Comparison of ENCODE assay signal across 9 mouse cellular contexts in genomic region chr7:30220008-30220356, GRCm38 (mm10). TPM values are rescaled to one million over a fixed set of nuclear protein-coding genes. Genes with fewer than 3 reads are reported as not detected.
A peak's percentile ranks its signal among the peaks of the same experiment; 100 is the strongest.
DNase-seq lines count a peak whose midpoint lies in the region; ATAC-seq lines count a peak whose summit lies in the region.
"Had no signal": no experiment of that assay in that cellular context is flagged by ENCODE, and none has a peak within 500 bp of the region (broad histone marks: within the 10 kb centered on the region; RNA-seq: fewer than 3 reads in every experiment).

No protein-coding gene starts in this region.

- H3K9me3 ChIP-seq in heart, embryonic 11.5 days (replicated peaks; ENCODE audit: control insufficient read depth, low read length): no peaks in the 10 kb centered on the region
- no peaks in the 10 kb centered on the region for H3K9me3 ChIP-seq in forebrain, embryonic 11.5 days (ENCODE audit: control insufficient read depth, low read length)
- H3K9me3 ChIP-seq in kidney, embryonic 16.5 days (ENCODE audit: low read length): no peaks in the 10 kb centered on the region
- H3K9me3 ChIP-seq in midbrain, embryonic 15.5 days: no peaks in the 10 kb centered on the region

- no peak for DNase-seq in heart, postnatal 14 days
- DNase-seq in forebrain, embryonic 11.5 days (ENCODE audit: low spot score): no peak
- no peak for DNase-seq in layer of hippocampus, adult 11-12 months (ENCODE audit: low spot score)
- DNase-seq in adrenal gland, postnatal 14 days: no peak
- no peak for DNase-seq in ovary, postnatal 14 days (ENCODE audit: low spot score)

- no peak overlapping the region for H3K27ac ChIP-seq in heart, embryonic 11.5 days (ENCODE audit: low read depth, low read length)
- H3K27ac ChIP-seq in forebrain, embryonic 11.5 days (ENCODE audit: low read depth, low read length): no peak overlapping the region
- no peak overlapping the region; the same call in 1 of the 2 replicates for H3K27ac ChIP-seq in kidney, embryonic 16.5 days (ENCODE audit: low read length)
- H3K27ac ChIP-seq in midbrain, embryonic 15.5 days: peak overlapping the region; percentile 32; the same call in 1 of the 2 replicates

- peak overlapping the region; percentile 72 for H3K9ac ChIP-seq in heart, embryonic 11.5 days (ENCODE audit: low read depth, low read length)
- peak overlapping the region; percentile 48 for H3K9ac ChIP-seq in forebrain, embryonic 11.5 days (ENCODE audit: low read length)
- peak overlapping the region; percentile 68 for H3K9ac ChIP-seq in kidney, embryonic 16.5 days (replicated peaks; ENCODE audit: low read length)
- peak overlapping the region; percentile 47 for H3K9ac ChIP-seq in midbrain, embryonic 15.5 days

- no peak for ATAC-seq in heart, embryonic 11.5 days (replicated peaks; ENCODE audit: insufficient number of reproducible peaks, low FRiP score, low TSS enrichment)
- ATAC-seq in forebrain, embryonic 11.5 days (replicated peaks; ENCODE audit: low FRiP score): no peak
- ATAC-seq in kidney, embryonic 16.5 days (ENCODE audit: low FRiP score, low TSS enrichment): 0 out of 2 replicates have a peak, but pooled peaks have one; percentile 35
- no peak for ATAC-seq in midbrain, embryonic 15.5 days (replicated peaks)

- H3K4me3 ChIP-seq in heart, embryonic 11.5 days (ENCODE audit: low read depth, low read length): peak overlapping the region; percentile 52
- peak overlapping the region; percentile 37 for H3K4me3 ChIP-seq in forebrain, embryonic 11.5 days (ENCODE audit: low read depth, low read length)
- peak overlapping the region; percentile 61 for H3K4me3 ChIP-seq in kidney, embryonic 16.5 days (ENCODE audit: low read length)
- peak overlapping the region; percentile 43 for H3K4me3 ChIP-seq in midbrain, embryonic 15.5 days

- intact Hi-C loops in heart, postnatal 14 days (cut with DNase I): no loop called here

- peaks cover 15% of the 10 kb centered on the region for H3K36me3 ChIP-seq in heart, embryonic 11.5 days (ENCODE audit: control insufficient read depth, insufficient read depth, low read length)
- peaks cover 6% of the 10 kb centered on the region; the same call in 1 of the 2 replicates for H3K36me3 ChIP-seq in forebrain, embryonic 11.5 days (ENCODE audit: control insufficient read depth, insufficient read depth, low read length)
- H3K36me3 ChIP-seq in kidney, embryonic 16.5 days (ENCODE audit: insufficient read depth, low read length): peaks cover 20% of the 10 kb centered on the region
- peaks cover 19% of the 10 kb centered on the region for H3K36me3 ChIP-seq in midbrain, embryonic 15.5 days (replicated peaks)

- H3K27me3 ChIP-seq in heart, embryonic 11.5 days (ENCODE audit: control insufficient read depth, insufficient read depth, low read length): no peaks in the 10 kb centered on the region
- no peaks in the 10 kb centered on the region for H3K27me3 ChIP-seq in forebrain, embryonic 11.5 days (ENCODE audit: control insufficient read depth, insufficient read depth, low read length)
- no peaks in the 10 kb centered on the region for H3K27me3 ChIP-seq in kidney, embryonic 16.5 days (ENCODE audit: insufficient read depth, low read length)
- H3K27me3 ChIP-seq in midbrain, embryonic 15.5 days (replicated peaks): no peaks in the 10 kb centered on the region

- WGBS in heart, embryonic 11.5 days (ENCODE audit: insufficient replicate concordance): 22% methylated on average over 11 of the region's 11 CpGs
- WGBS in forebrain, embryonic 11.5 days: 17% methylated on average over 11 of the region's 11 CpGs
- 15% methylated on average over 11 of the region's 11 CpGs for WGBS in kidney, embryonic 16.5 days
- WGBS in midbrain, embryonic 15.5 days: 19% methylated on average over 11 of the region's 11 CpGs

- peaks cover 5% of the 10 kb centered on the region; the same call in 1 of the 2 replicates for H3K4me1 ChIP-seq in heart, embryonic 11.5 days (ENCODE audit: control insufficient read depth, insufficient read depth, low read length)
- H3K4me1 ChIP-seq in forebrain, embryonic 11.5 days (replicated peaks; ENCODE audit: control insufficient read depth, insufficient read depth, low read length): peaks cover 7% of the 10 kb centered on the region; the same call in 1 of the 2 replicates
- peaks cover 10% of the 10 kb centered on the region; the same call in 1 of the 2 replicates for H3K4me1 ChIP-seq in kidney, embryonic 16.5 days (ENCODE audit: insufficient read depth, low read length)
- peaks cover 17% of the 10 kb centered on the region for H3K4me1 ChIP-seq in midbrain, embryonic 15.5 days

- H3K4me2 ChIP-seq in heart, embryonic 11.5 days: peak overlapping the region; percentile 96
- peak overlapping the region; percentile 62 for H3K4me2 ChIP-seq in forebrain, embryonic 11.5 days (ENCODE audit: low read depth, low read length, severe bottlenecking)
- H3K4me2 ChIP-seq in kidney, embryonic 16.5 days (replicated peaks; ENCODE audit: low read depth, low read length): peak overlapping the region; percentile 97
- peak overlapping the region; percentile 88 for H3K4me2 ChIP-seq in midbrain, embryonic 15.5 days

RNA-seq across cellular contexts. Expression of gene Polr2i, which starts 11.8 kb away (rescaled TPM):
- polyA plus RNA-seq in heart, embryonic 11.5 days (2014; fragmentation: Nextera tagmentation; extraction: Ambion mirVana): 120 and 126 TPM in 2 replicates
- 10 to 100 TPM; 52.8 to 55.5 TPM for total RNA-seq in heart, postnatal 14 days (2021)
- polyA plus RNA-seq in forebrain, embryonic 11.5 days (2014; fragmentation: Nextera tagmentation; extraction: Ambion mirVana): 166 and 167 TPM in 2 replicates
- 145 and 146 TPM in 2 replicates for polyA plus RNA-seq in kidney, embryonic 16.5 days (2015; fragmentation: Nextera tagmentation; extraction: Ambion mirVana)
- 175 and 188 TPM in 2 replicates for polyA plus RNA-seq in midbrain, embryonic 15.5 days (2015; fragmentation: Nextera tagmentation; extraction: Ambion mirVana)
- total RNA-seq in adrenal gland, postnatal 14 days (2021): 95.5 and 99.4 TPM in 2 replicates

RNA-seq across cellular contexts. Expression of gene Tbcb, which starts 12.1 kb away (rescaled TPM):
- polyA plus RNA-seq in heart, embryonic 11.5 days (2014; fragmentation: Nextera tagmentation; extraction: Ambion mirVana): 184 and 185 TPM in 2 replicates
- total RNA-seq in heart, postnatal 14 days (2021): 10 to 100 TPM; 47.4 to 60.8 TPM
- 235 and 270 TPM in 2 replicates for polyA plus RNA-seq in forebrain, embryonic 11.5 days (2014; fragmentation: Nextera tagmentation; extraction: Ambion mirVana)
- 180 and 206 TPM in 2 replicates for polyA plus RNA-seq in kidney, embryonic 16.5 days (2015; fragmentation: Nextera tagmentation; extraction: Ambion mirVana)
- polyA plus RNA-seq in midbrain, embryonic 15.5 days (2015; fragmentation: Nextera tagmentation; extraction: Ambion mirVana): 429 and 432 TPM in 2 replicates
- total RNA-seq in adrenal gland, postnatal 14 days (2021): 67.7 and 75.4 TPM in 2 replicates

RNA-seq across cellular contexts. Expression of gene Ovol3, which starts 15.5 kb away (rescaled TPM):
- polyA plus RNA-seq in heart, embryonic 11.5 days (2014; fragmentation: Nextera tagmentation; extraction: Ambion mirVana): not detected in 2 replicates
- not detected for total RNA-seq in heart, postnatal 14 days (2021)
- polyA plus RNA-seq in forebrain, embryonic 11.5 days (2014; fragmentation: Nextera tagmentation; extraction: Ambion mirVana): not detected in 2 replicates
- polyA plus RNA-seq in kidney, embryonic 16.5 days (2015; fragmentation: Nextera tagmentation; extraction: Ambion mirVana): not detected in 2 replicates
- not detected in 2 replicates for polyA plus RNA-seq in midbrain, embryonic 15.5 days (2015; fragmentation: Nextera tagmentation; extraction: Ambion mirVana)
- not detected in 2 replicates for total RNA-seq in adrenal gland, postnatal 14 days (2021)
- polyA plus RNA-seq: gonadal fat pad, adult 2 months had no signal

RNA-seq across cellular contexts. Expression of gene Capns1, which starts 21.4 kb away (rescaled TPM):
- 64.6 and 71.7 TPM in 2 replicates for polyA plus RNA-seq in heart, embryonic 11.5 days (2014; fragmentation: Nextera tagmentation; extraction: Ambion mirVana)
- 100 to 1,000 TPM; 285 to 301 TPM for total RNA-seq in heart, postnatal 14 days (2021)
- 39.7 and 47.7 TPM in 2 replicates for polyA plus RNA-seq in forebrain, embryonic 11.5 days (2014; fragmentation: Nextera tagmentation; extraction: Ambion mirVana)
- 105 and 111 TPM in 2 replicates for polyA plus RNA-seq in kidney, embryonic 16.5 days (2015; fragmentation: Nextera tagmentation; extraction: Ambion mirVana)
- 69.8 and 81.5 TPM in 2 replicates for polyA plus RNA-seq in midbrain, embryonic 15.5 days (2015; fragmentation: Nextera tagmentation; extraction: Ambion mirVana)
- 526 and 534 TPM in 2 replicates for total RNA-seq in adrenal gland, postnatal 14 days (2021)

RNA-seq across cellular contexts. Expression of gene Cox7a1, which starts 36.0 kb away (rescaled TPM):
- 309 and 324 TPM in 2 replicates for polyA plus RNA-seq in heart, embryonic 11.5 days (2014; fragmentation: Nextera tagmentation; extraction: Ambion mirVana)
- 1,000 to 10,000 TPM; 1,873 to 1,882 TPM for total RNA-seq in heart, postnatal 14 days (2021)
- polyA plus RNA-seq in forebrain, embryonic 11.5 days (2014; fragmentation: Nextera tagmentation; extraction: Ambion mirVana): 3.5 and 3.9 TPM in 2 replicates
- 11.7 and 13.8 TPM in 2 replicates for polyA plus RNA-seq in kidney, embryonic 16.5 days (2015; fragmentation: Nextera tagmentation; extraction: Ambion mirVana)
- 6.5 and 6.8 TPM in 2 replicates for polyA plus RNA-seq in midbrain, embryonic 15.5 days (2015; fragmentation: Nextera tagmentation; extraction: Ambion mirVana)
- total RNA-seq in adrenal gland, postnatal 14 days (2021): 1,359 and 1,375 TPM in 2 replicates
